Mouse (Mus musculus) heart, embryonic 11.5 days (tissue): ENCODE measurements around the gene Cldn5. TPM values are rescaled to one million over a fixed set of nuclear protein-coding genes. Genes with fewer than 3 reads are reported as not detected.

Experiments used
- ATAC-seq: fragments of 200-750 bp; cut with Nextera tagmentation; replicated peaks from 2 replicates; pipeline ENCODE4 v1.8.0; 2017; ENCODE audit warnings: moderate library complexity; ENCODE audit not compliant: insufficient number of reproducible peaks, low FRiP score, low TSS enrichment
- H3K27ac ChIP-seq: fragments of 300-500 bp; sonication (generic); 2 replicates; pipeline ENCODE4 v1.5.1; 2014; ENCODE audit warnings: mild to moderate bottlenecking, low read depth, low read length
- H3K27me3 ChIP-seq: fragments of 300-500 bp; sonication (generic); 2 replicates; pipeline ENCODE4 v1.6.1; 2014; ENCODE audit warnings: mild to moderate bottlenecking, low read length, mixed read lengths; ENCODE audit not compliant: control insufficient read depth, insufficient read depth
- H3K36me3 ChIP-seq: fragments of 300-500 bp; sonication (generic); 2 replicates; pipeline ENCODE4 v1.6.1; 2014; ENCODE audit warnings: mild to moderate bottlenecking, low read length, moderate library complexity, mixed read lengths; ENCODE audit not compliant: control insufficient read depth, insufficient read depth
- H3K4me1 ChIP-seq: fragments of 300-500 bp; sonication (generic); 2 replicates; pipeline ENCODE4 v1.6.1; 2014; ENCODE audit warnings: low read length; ENCODE audit not compliant: control insufficient read depth, insufficient read depth
- H3K4me2 ChIP-seq: fragments of 300-500 bp; sonication (generic); 2 replicates; pipeline ENCODE4 v1.6.1; 2014; ENCODE audit warnings: mild to moderate bottlenecking, moderate library complexity
- H3K4me3 ChIP-seq: fragments of 300-500 bp; sonication (generic); 2 replicates; pipeline ENCODE4 v1.5.1; 2014; ENCODE audit warnings: low read depth, low read length
- H3K9ac ChIP-seq: fragments of 300-500 bp; sonication (generic); 2 replicates; pipeline ENCODE4 v1.6.1; 2014; ENCODE audit warnings: mild to moderate bottlenecking, low read depth, low read length, moderate library complexity
- H3K9me3 ChIP-seq: fragments of 300-500 bp; sonication (generic); replicated peaks from 2 replicates; pipeline ENCODE4 v1.6.1; 2016; ENCODE audit warnings: low read length; ENCODE audit not compliant: control insufficient read depth
- WGBS: fragments of 180-500 bp; shearing (Covaris S2); extraction: QIAGEN DNeasy Blood & Tissue Kit; methylation state at CpG from one replicate; pipeline ENCODE4 v1.1.7; 2014; ENCODE audit not compliant: insufficient replicate concordance; 5-methylcytosine and 5-hydroxymethylcytosine counted together
- polyA plus RNA-seq: library from polyadenylated mRNA; unstranded; fragments of >200 nt; fragmentation: Nextera tagmentation; extraction: Ambion mirVana; gene quantifications from 2 replicates; pipeline ENCODE4 v1.2.1, GENCODE M21; 2014

The Cldn5 gene
- 4.4 and 6.6 TPM in 2 replicates for polyA plus RNA-seq

GRCm38 (mm10) chr16:18776556-18777100, at the start of gene Cldn5:
Gene Cldn5 (plus strand): TSS chr16:18776847.
- Histone ChIP-seq H3K27ac (0 out of 2 replicates have a peak within 1 kb of the TSS, but pooled peaks have one; percentile 6), H3K4me2 (peak within 1 kb of the TSS; percentile 76), H3K9me3 (no peaks in the 10 kb centered on the region), H3K36me3 (peaks cover 3% of the 10 kb centered on the region; the same call in 1 of the 2 replicates), H3K4me1 (peaks cover 16% of the 10 kb centered on the region), H3K27me3 (peaks cover 46% of the 10 kb centered on the region), H3K4me3 (peak within 1 kb of the TSS; percentile 38), H3K9ac (peak within 1 kb of the TSS; percentile 55; the same call in 1 of the 2 replicates)
- ATAC-seq, result peak; percentile 36
- WGBS, result 7% methylated on average over 19 of the region's 19 CpGs

GRCm38 (mm10) chr16:18727536-18728499, 48.8 kb upstream of the Cldn5 start:
- Histone ChIP-seq H3K27me3 (no peaks in the 10 kb centered on the region), H3K4me1 (no peaks in the 10 kb centered on the region), H3K27ac (no peak overlapping the region), H3K4me3 (no peak overlapping the region), H3K9me3 (no peaks in the 10 kb centered on the region), H3K36me3 (no peaks in the 10 kb centered on the region), H3K4me2 (no peak overlapping the region), H3K9ac (no peak overlapping the region)
- no peak for ATAC-seq
- 64% methylated on average over 10 of the region's 10 CpGs for WGBS

GRCm38 (mm10) chr16:18729185-18729584, 47.5 kb upstream of the Cldn5 start:
- Histone ChIP-seq H3K4me1 (0 out of 2 replicates have a peak, but pooled peaks cover 2% of the 10 kb centered on the region), H3K9ac (no peak overlapping the region), H3K27me3 (no peaks in the 10 kb centered on the region), H3K36me3 (no peaks in the 10 kb centered on the region), H3K4me2 (no peak overlapping the region), H3K4me3 (no peak overlapping the region), H3K27ac (no peak overlapping the region), H3K9me3 (no peaks in the 10 kb centered on the region)
- ATAC-seq, result no peak
- WGBS, result 72% methylated on average over 5 of the region's 5 CpGs

- Histone ChIP-seq H3K9ac (no peak overlapping the region), H3K36me3 (no peaks in the 10 kb centered on the region), H3K27ac (no peak overlapping the region), H3K4me3 (no peak overlapping the region), H3K4me2 (no peak overlapping the region), H3K9me3 (no peaks in the 10 kb centered on the region), H3K27me3 (no peaks in the 10 kb centered on the region), H3K4me1 (0 out of 2 replicates have a peak, but pooled peaks cover 2% of the 10 kb centered on the region)
- ATAC-seq, result no peak
- WGBS, result 65% methylated on average over 3 of the region's 3 CpGs
Measured at GRCm38 (mm10) chr16:18730640-18731039, 46.0 kb upstream of the Cldn5 start.

- Histone ChIP-seq H3K27me3 (no peaks in the 10 kb centered on the region), H3K4me2 (peak overlapping the region; percentile 46), H3K36me3 (no peaks in the 10 kb centered on the region), H3K27ac (no peak overlapping the region), H3K4me1 (0 out of 2 replicates have a peak, but pooled peaks cover 2% of the 10 kb centered on the region), H3K9ac (no peak overlapping the region), H3K4me3 (0 out of 2 replicates have a peak overlapping the region, but pooled peaks have one; percentile 13), H3K9me3 (no peaks in the 10 kb centered on the region)
- ATAC-seq, result peak; percentile 50; the same call in 1 of the 2 replicates
- 46% methylated on average over 20 of the region's 20 CpGs for WGBS
Measured at GRCm38 (mm10) chr16:18733100-18733956, 43.3 kb upstream of the Cldn5 start.

GRCm38 (mm10) chr16:18738303-18738702, 38.3 kb upstream of the Cldn5 start:
- Histone ChIP-seq H3K36me3 (no peaks in the 10 kb centered on the region), H3K4me1 (0 out of 2 replicates have a peak, but pooled peaks cover 2% of the 10 kb centered on the region), H3K27me3 (no peaks in the 10 kb centered on the region), H3K4me2 (no peak overlapping the region), H3K9me3 (no peaks in the 10 kb centered on the region), H3K4me3 (no peak overlapping the region), H3K27ac (no peak overlapping the region), H3K9ac (no peak overlapping the region)
- ATAC-seq, result no peak

GRCm38 (mm10) chr16:18746268-18747122, 30.2 kb upstream of the Cldn5 start:
- Histone ChIP-seq H3K36me3 (no peaks in the 10 kb centered on the region), H3K4me3 (no peak overlapping the region), H3K27me3 (no peaks in the 10 kb centered on the region), H3K4me1 (no peaks in the 10 kb centered on the region), H3K9me3 (no peaks in the 10 kb centered on the region), H3K27ac (no peak overlapping the region), H3K4me2 (no peak overlapping the region), H3K9ac (no peak overlapping the region)
- 80% methylated on average over 20 of the region's 20 CpGs for WGBS
- ATAC-seq, result no peak
